Mouse (Mus musculus): ENCODE measurements around the gene Eif5. TPM values are rescaled to one million over a fixed set of nuclear protein-coding genes. Genes with fewer than 3 reads are reported as not detected.

Gene Eif5
- polyA plus RNA-seq, 1 experiment from 2014 or later: 575 TPM

Other genes starting within 250 kb of the Eif5 start
- gene Cdc42bpb, start 160.3 kb upstream of the Eif5 start, polyA plus RNA-seq (2015; fragmentation: Nextera tagmentation; extraction: Ambion mirVana): 32.5 and 34.2 TPM in 2 replicates
- gene Lbhd2, start 131.2 kb upstream of the Eif5 start, polyA plus RNA-seq (2015; fragmentation: Nextera tagmentation; extraction: Ambion mirVana): 1.4 and 1.7 TPM in 2 replicates
- gene Exoc3l4, start 121.0 kb upstream of the Eif5 start, polyA plus RNA-seq (2015; fragmentation: Nextera tagmentation; extraction: Ambion mirVana): 8.5 and 8.7 TPM in 2 replicates
- 8.5 and 13.5 TPM in 2 replicates for gene Tnfaip2, start 95.5 kb upstream of the Eif5 start, polyA plus RNA-seq (2015; fragmentation: Nextera tagmentation; extraction: Ambion mirVana)
- gene Gm266, start 52.2 kb upstream of the Eif5 start, polyA plus RNA-seq (2015; fragmentation: Nextera tagmentation; extraction: Ambion mirVana): 25.4 and 30.3 TPM in 2 replicates
- gene Mark3, start 36.5 kb downstream of the Eif5 start, polyA plus RNA-seq (2015; fragmentation: Nextera tagmentation; extraction: Ambion mirVana): 33.9 and 34.9 TPM in 2 replicates
- 607 and 634 TPM in 2 replicates for gene Ckb, start 134.3 kb downstream of the Eif5 start, polyA plus RNA-seq (2015; fragmentation: Nextera tagmentation; extraction: Ambion mirVana)
- 14.6 TPM in 2 replicates for gene Trmt61a, start 140.1 kb downstream of the Eif5 start, polyA plus RNA-seq (2015; fragmentation: Nextera tagmentation; extraction: Ambion mirVana)
- 49.5 and 50.9 TPM in 2 replicates for gene Bag5, start 175.2 kb downstream of the Eif5 start, polyA plus RNA-seq (2015; fragmentation: Nextera tagmentation; extraction: Ambion mirVana)
- 46.4 and 51.3 TPM in 2 replicates for gene Apopt1, start 175.2 kb downstream of the Eif5 start, polyA plus RNA-seq (2015; fragmentation: Nextera tagmentation; extraction: Ambion mirVana)
- gene Klc1, start 220.8 kb downstream of the Eif5 start, polyA plus RNA-seq (2015; fragmentation: Nextera tagmentation; extraction: Ambion mirVana): 97.8 and 113 TPM in 2 replicates

Data from stomach, embryonic 15.5 days (tissue).